Mouse (Mus musculus) mature B cell (primary cell): ENCODE data around the gene AI467606.

Source experiments
- in situ Hi-C: fragments of 300-500 bp; cut with MboI; formaldehyde crosslinking; loops from 2 replicates; pipeline ENCODE4 v1.14.3; 2019

AI467606 gene

DNA sequence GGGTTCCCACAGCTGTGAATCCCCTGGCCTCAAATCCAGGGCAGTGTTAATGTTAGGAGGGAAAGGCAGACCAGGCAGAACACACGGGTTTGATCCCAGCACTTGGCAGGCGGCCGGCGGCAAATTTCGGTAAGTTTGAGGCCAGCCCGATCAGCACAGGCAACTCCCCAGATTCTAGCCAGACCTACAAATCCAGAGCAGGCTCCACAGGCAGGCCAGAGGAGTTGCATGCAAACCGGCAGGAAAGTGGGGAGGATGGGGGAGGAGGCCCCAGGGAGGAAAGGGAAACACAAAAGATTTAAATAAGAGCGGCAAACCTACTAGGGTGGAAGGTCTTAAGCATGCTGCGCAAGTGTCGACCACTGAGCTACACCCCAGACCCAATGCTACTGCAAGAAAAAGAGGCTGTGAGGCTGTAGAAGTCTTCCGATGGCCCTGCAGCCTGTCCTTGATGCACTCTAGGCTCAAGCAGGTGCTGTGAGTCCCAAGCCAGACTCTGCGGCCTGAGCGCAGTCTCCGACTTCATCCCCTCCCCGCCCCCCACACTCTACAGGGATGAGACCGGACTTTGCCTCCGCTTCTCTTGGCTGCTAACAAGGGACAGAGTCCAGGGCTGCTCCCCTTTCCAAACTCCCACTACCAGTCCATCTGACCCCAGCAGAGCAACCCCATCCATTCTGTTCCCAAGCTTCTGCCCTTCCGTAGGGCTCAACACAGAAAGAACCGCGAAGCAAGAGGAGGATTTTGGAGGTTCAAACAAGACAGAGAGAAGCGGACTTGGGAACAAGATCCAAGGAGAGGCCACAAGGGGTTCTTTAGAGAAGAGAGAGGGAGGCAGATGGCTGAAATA lies 30.1 kb downstream of the AI467606 start:
- in situ Hi-C loops = no loop called here

GRCm38 (mm10) chr7:127121911-127122270 lies 30.7 kb downstream of the AI467606 start, which contains the start of gene Qprt:
Gene Qprt (minus strand): TSS chr7:127122226.
- in situ Hi-C loops = no loop called here

GRCm38 (mm10) chr7:127129638-127130037 lies 38.5 kb downstream of the AI467606 start:
- in situ Hi-C loops = no loop called here

GRCm38 (mm10) chr7:127133125-127133524 lies 42.0 kb downstream of the AI467606 start:
- in situ Hi-C loops = no loop called here

DNA sequence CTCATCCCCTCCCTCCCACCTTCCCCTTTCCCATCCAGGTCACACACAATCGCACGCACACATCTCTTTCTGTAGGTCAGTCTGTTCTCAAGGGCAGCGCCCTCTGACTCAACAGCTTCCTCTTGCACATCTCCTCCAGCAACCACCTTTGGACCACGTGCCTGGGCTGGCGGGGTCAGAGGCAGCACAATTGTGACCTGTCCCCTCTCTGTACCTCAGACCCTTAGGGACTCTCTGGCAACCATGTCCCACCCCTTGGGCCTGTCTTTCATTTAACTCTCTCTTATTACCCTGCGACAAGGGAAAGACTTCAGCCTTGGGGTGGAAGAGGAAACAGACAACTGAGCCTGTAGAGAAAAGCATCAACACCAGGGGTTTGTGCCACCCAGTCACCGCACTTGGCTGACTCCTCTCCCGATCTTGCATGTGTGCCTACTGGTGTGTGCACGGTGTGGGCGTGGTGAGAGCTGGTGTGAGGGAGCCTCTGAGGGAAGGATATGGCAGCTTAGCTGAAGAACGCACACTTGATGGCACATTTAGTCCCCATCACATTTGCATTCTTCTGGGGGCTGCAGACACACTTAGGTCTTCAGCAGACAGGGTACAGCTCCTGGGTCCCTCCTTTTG lies 43.8 kb downstream of the AI467606 start:
- in situ Hi-C loops = no loop called here

- in situ Hi-C loops = no loop called here
Measured at GRCm38 (mm10) chr7:127136181-127137071, 45.3 kb downstream of the AI467606 start.

DNA sequence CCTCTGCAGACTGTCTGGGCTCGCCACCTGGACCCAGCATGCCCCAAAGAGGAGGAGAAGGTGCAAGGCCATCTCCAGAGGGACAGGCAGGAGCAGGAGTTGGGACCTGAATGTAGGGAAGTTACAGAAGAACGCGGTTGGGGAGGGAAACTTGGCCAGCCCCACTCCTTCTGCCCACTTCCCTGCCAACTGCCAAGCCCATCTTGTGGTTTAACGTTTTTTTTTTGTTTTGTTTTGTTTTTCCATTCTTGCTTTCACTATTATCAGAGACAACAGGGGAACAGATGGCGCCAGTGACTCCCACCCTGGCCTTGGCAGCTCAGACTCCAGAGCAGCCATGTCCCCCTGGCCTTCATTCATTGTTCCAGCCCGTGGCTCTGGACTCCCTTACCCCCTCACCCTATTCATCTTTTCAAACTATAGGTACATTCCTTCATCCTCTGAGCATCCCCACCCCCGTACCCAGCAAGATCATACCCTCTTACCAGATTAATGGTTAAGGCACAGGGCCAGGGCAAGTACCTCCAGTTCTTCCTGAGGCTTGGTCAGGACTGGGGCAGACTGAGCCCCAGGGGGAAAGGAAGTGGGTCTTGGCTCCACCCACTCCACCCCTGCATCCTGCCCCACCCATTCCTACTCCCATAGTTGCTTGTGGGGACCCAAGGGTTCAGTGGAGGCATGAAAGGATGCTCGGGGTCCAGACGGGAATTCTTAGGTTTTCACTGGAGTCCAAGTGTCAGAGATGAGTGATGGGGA lies 46.3 kb downstream of the AI467606 start, which contains the start of gene Spn:
Gene Spn (minus strand): TSS at position 562 of the 756 bp plus-strand sequence.
- in situ Hi-C loops = no loop called here

- in situ Hi-C loops = no loop called here
Measured at GRCm38 (mm10) chr7:127139100-127139499, 47.9 kb downstream of the AI467606 start.

DNA sequence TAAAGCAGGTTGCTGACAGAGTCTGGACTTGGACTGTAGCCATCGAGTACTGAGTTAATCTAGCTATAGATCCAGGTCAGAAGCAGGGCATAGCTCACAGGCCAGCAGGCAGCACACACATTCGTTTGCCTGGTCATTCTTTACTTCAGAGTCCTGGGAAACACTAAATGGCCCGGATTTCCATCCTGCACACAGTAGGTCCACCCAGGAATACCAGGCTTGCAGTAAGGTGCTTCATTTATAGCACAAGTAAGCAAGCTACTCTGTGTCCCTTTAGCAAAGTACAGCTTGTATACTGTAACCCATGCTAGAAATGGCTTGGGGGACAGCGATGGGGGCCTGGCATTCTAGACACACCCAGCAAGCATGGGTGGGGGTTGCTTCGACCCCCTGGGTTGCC lies 48.4 kb downstream of the AI467606 start:
- in situ Hi-C loops = no loop called here

GRCm38 (mm10) chr7:127140623-127141404 lies 49.7 kb downstream of the AI467606 start:
- in situ Hi-C loops = no loop called here

- in situ Hi-C loops = no loop called here
Measured at GRCm38 (mm10) chr7:127142214-127142613, 51.1 kb downstream of the AI467606 start.

DNA sequence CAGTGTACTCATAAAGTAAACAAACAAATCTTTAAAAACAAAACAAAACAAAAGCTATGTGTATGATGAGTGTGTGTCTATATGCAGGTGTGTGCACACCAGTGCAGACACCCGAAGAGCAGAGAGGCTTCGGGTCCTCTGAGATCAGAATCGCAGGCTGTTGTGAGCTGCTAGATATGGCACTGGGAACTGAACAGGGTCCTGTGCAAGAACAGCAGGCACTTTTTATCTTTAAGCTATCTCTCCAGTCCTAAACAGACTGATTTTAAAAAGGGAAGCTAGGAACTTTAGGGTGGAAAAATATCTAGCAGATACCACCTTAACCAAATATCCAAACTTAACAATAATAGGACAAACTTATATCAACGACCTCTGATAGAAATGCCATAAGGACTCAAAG lies 51.5 kb downstream of the AI467606 start:
- in situ Hi-C loops = no loop called here
